Mouse (Mus musculus) heart, postnatal 10 days (tissue): ENCODE measurements around the gene Tnfaip8l3. TPM values are rescaled to one million over a fixed set of nuclear protein-coding genes. Genes with fewer than 3 reads are reported as not detected.
"Not testable (repeated sequence)": the region's sequence is repeated elsewhere in the genome, so short reads cannot be mapped to it uniquely, and the experiment has no call there.

Experiments
- DNase-seq, 2 experiments: peaks; one replicate each; pipeline ENCODE4 v3.0.0; 2021
- intact Hi-C: fragments of 180-260 bp; cut with DNase I; formaldehyde crosslinking; loops from one replicate; pipeline ENCODE4 v1.15.1; 2025
- total RNA-seq, 2 experiments: library from RNA; stranded (reverse); gene quantifications; 2 replicates each; pipeline ENCODE4 v1.2.3; 2021

The Tnfaip8l3 gene
- total RNA-seq, 2 experiments from 2014 or later = 0.22 to 0.32 TPM

DNA sequence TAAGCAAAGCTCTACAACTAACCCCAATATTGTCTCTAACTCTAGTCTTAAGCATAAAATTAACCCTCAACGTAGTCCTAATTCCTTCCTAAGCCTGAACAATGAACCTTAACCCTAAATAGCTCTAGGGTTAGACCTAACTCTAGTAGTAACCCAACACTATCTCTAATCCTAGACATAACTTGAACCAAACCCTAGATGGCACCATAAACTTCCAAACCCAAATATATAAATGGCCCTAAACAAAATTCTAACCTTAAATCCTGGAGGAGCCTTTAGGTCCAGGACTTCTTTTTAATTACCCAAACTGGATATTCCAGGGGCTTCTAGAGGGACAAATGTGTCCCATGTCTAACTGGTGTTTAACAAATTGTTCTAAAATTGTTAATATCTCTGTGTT, 73.7 kb downstream of the Tnfaip8l3 start:
- intact Hi-C loops = loop anchor here (5.0 kb wide), 2 partner anchors 328 to 423 kb away; no protein-coding TSS in a partner anchor
- no peak for DNase-seq

DNA sequence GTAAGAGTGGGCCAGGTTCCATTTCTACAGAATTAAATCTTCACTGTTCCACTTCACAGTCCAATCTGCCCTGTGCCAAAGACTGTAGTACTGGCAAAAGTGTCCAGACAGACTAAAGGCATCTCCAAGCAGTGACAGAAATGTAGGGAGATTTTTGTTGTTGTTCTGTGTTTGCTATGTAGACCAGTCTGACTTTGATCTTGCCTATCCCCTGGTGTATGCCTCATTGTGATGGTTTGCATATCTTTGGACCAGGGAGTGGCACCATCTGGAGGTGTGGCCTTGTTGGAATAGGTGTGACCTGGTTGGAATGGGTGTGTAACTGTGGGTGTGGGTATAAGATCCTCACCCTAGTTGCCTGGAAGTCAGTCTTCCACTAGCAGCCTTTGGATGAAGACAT, 75.6 kb downstream of the Tnfaip8l3 start:
- not testable (repeated sequence) for DNase-seq
- intact Hi-C loops = loop anchor here (5.0 kb wide), 2 partner anchors 330 to 425 kb away; no protein-coding TSS in a partner anchor

DNA sequence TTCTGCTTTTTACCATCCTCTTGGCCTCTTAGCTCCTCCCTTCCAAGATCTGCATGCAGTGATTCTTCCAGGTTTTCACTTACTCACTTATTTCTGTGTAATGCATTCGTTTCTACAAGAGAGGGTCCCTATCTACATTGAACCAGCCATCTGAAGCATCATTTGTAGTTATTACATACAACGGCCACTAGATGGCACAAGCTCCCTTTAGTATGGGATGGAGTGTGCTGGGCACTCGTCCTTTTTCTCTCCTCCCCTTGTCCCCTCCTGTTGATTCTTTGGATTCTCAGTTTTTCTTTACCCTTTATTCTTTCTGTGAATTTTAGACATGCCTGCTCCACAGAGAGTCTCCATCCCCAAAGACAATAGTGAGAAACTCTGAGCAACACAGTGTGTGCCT, 77.3 kb downstream of the Tnfaip8l3 start:
- DNase-seq = peak; percentile 33 to 63
- intact Hi-C loops = loop anchor here (1.0 to 5.0 kb wide), 4 partner anchors 121 to 426 kb away; no protein-coding TSS in a partner anchor

DNA sequence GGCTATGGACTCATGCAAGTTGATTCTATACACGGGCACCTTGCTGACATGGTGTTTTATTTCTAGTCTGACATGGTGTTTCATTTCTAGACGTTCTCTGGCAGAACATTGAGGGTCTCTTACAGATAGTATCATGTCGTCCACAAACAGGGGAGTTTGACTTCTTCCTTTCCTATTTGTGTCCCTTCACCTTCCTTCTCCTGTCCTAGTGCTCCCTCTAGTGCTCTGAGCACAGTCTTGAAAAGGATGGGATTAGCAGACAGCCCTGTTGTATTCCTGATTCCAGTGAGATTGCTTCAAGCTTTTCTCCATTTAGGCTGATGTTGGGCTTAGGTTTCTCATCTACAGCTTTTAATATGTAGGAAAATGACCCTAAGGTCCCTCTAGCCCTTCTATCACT, 81.2 kb downstream of the Tnfaip8l3 start:
- intact Hi-C loops = loop anchor here (1.0 to 10.0 kb wide), 2 partner anchors 92 to 158 kb away; no protein-coding TSS in a partner anchor
- peak; percentile 14 to 45 for DNase-seq

DNA sequence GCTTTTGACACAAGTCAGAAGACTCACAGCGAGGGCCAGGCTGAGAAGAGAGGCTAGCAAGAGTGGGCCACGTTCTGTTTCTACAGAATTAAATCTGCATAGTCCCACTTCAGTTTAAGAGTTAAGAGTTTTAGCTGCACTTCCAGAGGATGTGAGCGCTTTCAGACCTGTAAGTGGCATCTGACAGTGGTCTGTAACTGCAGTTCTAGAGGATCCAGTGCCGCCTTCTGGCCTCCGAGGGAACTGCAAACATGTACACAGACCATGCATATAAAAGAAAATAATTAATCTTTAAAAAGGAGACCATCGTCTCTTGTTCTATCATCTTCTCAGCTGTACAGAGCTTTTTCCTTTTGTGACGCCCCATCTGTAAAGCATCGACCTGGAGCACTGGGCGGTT, 83.3 kb downstream of the Tnfaip8l3 start:
- DNase-seq = peak; percentile 17 to 52
- intact Hi-C loops = loop anchor here (10.0 kb wide), 1 partner anchor 90 kb away; no protein-coding TSS in a partner anchor

DNA sequence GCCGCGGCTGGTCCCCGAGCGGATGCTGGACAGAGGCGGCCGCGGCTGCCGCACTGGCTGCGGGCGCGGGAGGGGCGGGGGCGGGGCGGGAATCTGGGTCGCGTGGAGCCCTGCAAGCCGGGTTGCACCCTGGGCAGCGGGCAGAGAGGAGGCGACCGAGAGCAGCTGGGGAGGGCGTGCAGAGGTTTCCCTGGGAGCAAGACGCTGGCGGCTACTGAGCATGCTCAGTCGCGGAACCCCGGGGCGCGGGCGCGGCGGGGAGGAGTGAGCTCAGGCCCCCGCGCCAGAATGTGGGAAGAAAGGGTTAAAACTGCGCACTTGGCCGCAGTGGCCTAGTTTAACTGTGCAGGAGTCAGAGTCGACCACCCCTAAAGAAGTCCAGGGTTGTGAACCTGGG, 93.1 kb downstream of the Tnfaip8l3 start, which contains the start of gene Elmod1:
Gene Elmod1, minus strand, starts transcription at position 180 of the 397 bp plus-strand sequence.
- DNase-seq = peak; percentile 17 to 23
- intact Hi-C loops = no loop called here

DNA sequence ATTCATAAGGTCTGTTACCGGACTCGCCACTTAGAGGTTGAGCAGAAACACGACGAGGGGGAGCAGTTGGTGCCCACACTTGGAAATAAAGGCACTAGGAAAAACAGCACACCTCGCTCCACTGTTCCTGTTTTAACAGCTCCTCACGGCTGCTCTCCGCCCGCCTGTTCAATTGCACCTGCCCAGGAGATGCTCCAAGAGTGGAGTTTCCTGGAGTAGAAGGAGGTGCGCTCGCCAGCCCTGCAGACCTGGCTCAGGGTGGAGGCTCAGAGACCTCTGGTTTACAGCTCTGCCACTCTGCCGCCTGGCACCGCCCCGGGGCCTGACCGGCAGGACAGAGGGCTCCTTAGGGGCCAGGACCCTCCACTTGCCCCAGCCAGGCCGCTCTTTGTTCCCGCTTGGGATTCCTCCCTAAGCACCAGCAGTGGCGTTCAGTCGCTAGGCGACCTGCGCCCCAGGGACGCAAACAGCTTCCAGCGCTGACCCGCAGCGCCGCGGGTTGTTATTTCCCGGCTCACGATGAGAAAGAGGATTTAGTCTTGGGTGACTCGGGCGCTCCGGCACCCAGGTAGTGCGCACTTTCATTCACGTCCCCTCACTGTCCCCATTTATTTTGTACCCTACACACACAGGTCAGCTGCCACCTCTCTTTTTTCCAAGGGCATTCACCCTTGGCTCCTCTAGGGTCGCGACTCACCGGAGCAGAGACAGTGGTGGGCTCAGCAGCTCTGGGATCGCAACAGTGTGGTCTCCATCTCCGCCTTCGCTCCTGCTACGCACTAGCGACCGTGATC, 93.7 kb downstream of the Tnfaip8l3 start:
- no peak for DNase-seq
- intact Hi-C loops = no loop called here

DNA sequence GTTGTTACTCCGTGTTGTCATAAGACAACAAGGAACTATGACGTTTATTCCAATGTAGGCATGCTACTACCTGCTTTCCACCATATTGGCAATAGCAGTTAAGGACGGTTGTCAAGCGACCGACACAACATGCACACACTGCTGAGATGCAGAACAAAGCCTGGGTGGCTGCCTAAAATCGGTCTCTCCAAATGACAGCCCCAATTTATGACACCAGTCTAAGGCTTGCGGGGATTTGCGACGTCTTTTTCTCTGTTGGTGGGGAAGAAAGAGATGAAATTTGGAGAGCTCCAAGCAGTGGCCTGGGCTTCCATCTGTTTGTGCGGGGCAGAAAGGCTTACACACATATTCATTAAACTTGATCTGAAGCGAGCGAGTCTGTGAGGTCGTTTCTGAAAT, 94.3 kb downstream of the Tnfaip8l3 start:
- intact Hi-C loops = no loop called here
- DNase-seq = no peak

Other genes starting within 250 kb of the Tnfaip8l3 start
- gene Sln, start 218.2 kb downstream of the Tnfaip8l3 start, total RNA-seq = 10 to 100 TPM; 22.6 to 50.2 TPM
- gene Elmod1, start 93.1 kb downstream of the Tnfaip8l3 start, total RNA-seq = under 1 TPM in 1 of 2 experiments, not detected in 1; 0.41 TPM
- gene Cyp19a1, start 199.7 kb upstream of the Tnfaip8l3 start, total RNA-seq = not detected
- under 1 TPM; 0.10 to 0.24 TPM for gene Gldn, start 218.1 kb upstream of the Tnfaip8l3 start, total RNA-seq